Mouse (Mus musculus) liver, embryonic 13.5 days (tissue): ENCODE measurements around the gene Nphp3. TPM values are rescaled to one million over a fixed set of nuclear protein-coding genes. Genes with fewer than 3 reads are reported as not detected.

Experiments
- polyA plus RNA-seq: library from polyadenylated mRNA; unstranded; fragments of >200 nt; fragmentation: Nextera tagmentation; extraction: Ambion mirVana; gene quantifications from 2 replicates; pipeline ENCODE4 v1.2.1, GENCODE M21; 2015

Nphp3 gene
- polyA plus RNA-seq, 1 experiment from 2014 or later, result 0.99 TPM

Other genes with a start within 250 kb of the Nphp3 start
- 1.5 and 1.8 TPM in 2 replicates for gene Tmem108, start 240.7 kb upstream of the Nphp3 start, polyA plus RNA-seq
- gene Gm28305, start 38.1 kb downstream of the Nphp3 start, polyA plus RNA-seq, result not detected in 2 replicates
- gene Uba5, start 60.6 kb downstream of the Nphp3 start, polyA plus RNA-seq, result 20.6 and 23.2 TPM in 2 replicates
- gene Acad11, start 60.8 kb downstream of the Nphp3 start, polyA plus RNA-seq, result 11.3 and 14.2 TPM in 2 replicates
- 0.44 TPM in 2 replicates for gene Ackr4, start 124.4 kb downstream of the Nphp3 start, polyA plus RNA-seq